Mouse (Mus musculus): ENCODE data around the gene Dynll2. TPM values are rescaled to one million over a fixed set of nuclear protein-coding genes. Genes with fewer than 3 reads are reported as not detected.

Dynll2 gene
- 292 and 295 TPM in 2 replicates for polyA plus RNA-seq (2012; rRNA removed)

GRCm38 (mm10) chr11:87986831-87987793 is at the start of gene Dynll2:
Gene Dynll2 (minus strand): TSS chr11:87987533.

Other genes with a start within 250 kb of the Dynll2 start
- gene Supt4a, start 250.0 kb downstream of the Dynll2 start, polyA plus RNA-seq (2012; rRNA removed), result 142 and 144 TPM in 2 replicates
- 136 and 142 TPM in 2 replicates for gene Tspoap1, start 227.0 kb downstream of the Dynll2 start, polyA plus RNA-seq (2012; rRNA removed)
- 0.63 and 1.4 TPM in 2 replicates for gene Mpo, start 194.0 kb downstream of the Dynll2 start, polyA plus RNA-seq (2012; rRNA removed)
- 0.37 and 0.76 TPM in 2 replicates for gene Lpo, start 159.2 kb downstream of the Dynll2 start, polyA plus RNA-seq (2012; rRNA removed)
- gene Mks1, start 134.3 kb downstream of the Dynll2 start, polyA plus RNA-seq (2012; rRNA removed), result 25.0 and 26.8 TPM in 2 replicates
- gene Epx, start 112.0 kb downstream of the Dynll2 start, polyA plus RNA-seq (2012; rRNA removed), result 0.20 and 0.24 TPM in 2 replicates
- not detected in 2 replicates for gene Olfr462, start 95.3 kb downstream of the Dynll2 start, polyA plus RNA-seq (2012; rRNA removed)
- gene Olfr463, start 90.1 kb downstream of the Dynll2 start, polyA plus RNA-seq (2012; rRNA removed), result not detected in 2 replicates
- 0.17 and 0.21 TPM in 2 replicates for gene Olfr464, start 66.6 kb downstream of the Dynll2 start, polyA plus RNA-seq (2012; rRNA removed)
- gene Srsf1, start 59.8 kb upstream of the Dynll2 start, polyA plus RNA-seq (2012; rRNA removed), result 551 and 648 TPM in 2 replicates
- 46.8 and 51.8 TPM in 2 replicates for gene Vezf1, start 80.7 kb upstream of the Dynll2 start, polyA plus RNA-seq (2012; rRNA removed)
- gene Cuedc1, start 110.5 kb upstream of the Dynll2 start, polyA plus RNA-seq (2012; rRNA removed), result 48.4 and 53.1 TPM in 2 replicates
- gene Mrps23, start 216.9 kb upstream of the Dynll2 start, polyA plus RNA-seq (2012; rRNA removed), result 81.5 and 93.0 TPM in 2 replicates